Mouse (Mus musculus): ENCODE measurements around the gene Lats2.
A peak's percentile ranks its signal among the peaks of the same experiment; 100 is the strongest.

DNA sequence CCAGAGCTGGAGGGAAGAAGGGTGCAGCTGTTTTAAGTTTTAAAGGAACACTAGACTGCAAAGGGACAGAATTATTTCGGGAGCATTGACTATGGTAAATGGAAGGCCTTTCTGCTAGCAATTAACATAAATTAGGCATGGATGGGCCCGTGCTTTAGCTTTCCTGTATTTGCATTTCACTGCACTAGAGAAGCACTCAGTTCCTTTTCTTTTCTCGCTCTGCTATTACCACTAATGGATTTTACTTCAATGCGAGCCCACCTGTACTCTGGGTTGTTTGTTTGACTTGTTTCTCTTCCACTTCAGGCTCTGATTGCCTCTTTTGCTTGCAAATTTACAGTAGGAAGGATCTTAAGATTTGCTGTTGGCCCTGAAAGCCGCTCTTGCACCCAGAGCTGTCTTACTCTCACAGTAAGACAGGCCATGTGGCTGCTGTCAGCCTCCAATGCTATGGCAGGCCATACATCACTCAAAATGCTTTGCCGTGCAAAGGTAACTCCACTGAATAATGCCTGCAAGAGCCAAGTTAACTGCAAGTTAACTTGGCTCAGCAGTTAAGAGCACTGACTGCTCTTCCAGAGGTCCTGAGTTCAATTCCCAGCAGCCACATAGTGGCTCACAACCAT lies 25.4 kb downstream of the Lats2 start:
- TF ChIP-seq ZNF384 (IDR thresholded peaks at IDR 0.05; ENCODE audit: low read depth, low read length) (no peak), CHD2 (IDR thresholded peaks at IDR 0.05; ENCODE audit: low read depth, low read length) (0 out of 2 replicates have a peak, but pooled peaks have one; percentile 31), ZC3H11A (IDR thresholded peaks at IDR 0.05; ENCODE audit: borderline replicate concordance, low read depth, low read length) (no peak)
